Mouse (Mus musculus) gastrocnemius, adult 18-20 months (tissue): ENCODE results near the gene Pkig. TPM values are rescaled to one million over a fixed set of nuclear protein-coding genes. Genes with fewer than 3 reads are reported as not detected.

Source experiments
- DNase-seq: peaks from one replicate; pipeline ENCODE4 v3.0.0; 2021; ENCODE audit warnings: low spot score
- total RNA-seq, 2 experiments: library from RNA; stranded (reverse); gene quantifications; 2 replicates each; pipeline ENCODE4 v1.2.3; 2021

The Pkig gene
- total RNA-seq, 2 experiments from 2014 or later, result 113 to 126 TPM

- no peak for DNase-seq
These were observed 50.1 kb downstream of the Pkig start for GRCm38 (mm10) chr2:163708321-163708720.

- DNase-seq, result no peak
These were observed 50.6 kb downstream of the Pkig start for GRCm38 (mm10) chr2:163708763-163709250.

- no peak for DNase-seq
These were observed 51.8 kb downstream of the Pkig start for GRCm38 (mm10) chr2:163710000-163710399.

- DNase-seq, result peak; percentile 25
These were observed 52.5 kb downstream of the Pkig start for GRCm38 (mm10) chr2:163710606-163711159.

GRCm38 (mm10) chr2:163711368-163711868, 53.2 kb downstream of the Pkig start:
- no peak for DNase-seq

GRCm38 (mm10) chr2:163712473-163712872, 54.3 kb downstream of the Pkig start:
- DNase-seq, result no peak

- no peak for DNase-seq
These were observed 54.7 kb downstream of the Pkig start for GRCm38 (mm10) chr2:163712874-163713273.

GRCm38 (mm10) chr2:163713340-163713739, 55.2 kb downstream of the Pkig start:
- DNase-seq, result peak; percentile 18

GRCm38 (mm10) chr2:163716448-163716847, 58.3 kb downstream of the Pkig start:
- peak; percentile 60 for DNase-seq

GRCm38 (mm10) chr2:163716853-163717252, 58.7 kb downstream of the Pkig start:
- DNase-seq, result no peak

- DNase-seq, result peak; percentile 57
These were observed 60.3 kb downstream of the Pkig start for GRCm38 (mm10) chr2:163718526-163718925.

- DNase-seq, result peak; percentile 82
These were observed 60.9 kb downstream of the Pkig start for GRCm38 (mm10) chr2:163718951-163719603.

GRCm38 (mm10) chr2:163719616-163720015, 61.4 kb downstream of the Pkig start:
- no peak for DNase-seq

- DNase-seq, result no peak
These were observed 64.4 kb downstream of the Pkig start for GRCm38 (mm10) chr2:163722550-163722949.

GRCm38 (mm10) chr2:163726766-163727393, 68.7 kb downstream of the Pkig start:
- DNase-seq, result no peak

- no peak for DNase-seq
These were observed 70.1 kb downstream of the Pkig start for GRCm38 (mm10) chr2:163728300-163728699.

- DNase-seq, result no peak
These were observed 73.8 kb downstream of the Pkig start for GRCm38 (mm10) chr2:163732021-163732420.

GRCm38 (mm10) chr2:163735163-163735562, 77.0 kb downstream of the Pkig start:
- DNase-seq, result no peak

- DNase-seq, result peak; percentile 32
These were observed 77.8 kb downstream of the Pkig start for GRCm38 (mm10) chr2:163735980-163736379.

GRCm38 (mm10) chr2:163742656-163743055, 84.5 kb downstream of the Pkig start:
- no peak for DNase-seq

GRCm38 (mm10) chr2:163743357-163743756, 85.2 kb downstream of the Pkig start:
- no peak for DNase-seq

- DNase-seq, result no peak
These were observed 86.8 kb downstream of the Pkig start for GRCm38 (mm10) chr2:163744801-163745570.
